Mouse (Mus musculus) intestine, embryonic 15.5 days (tissue): ENCODE measurements around the gene Lmnb2. TPM values are rescaled to one million over a fixed set of nuclear protein-coding genes. Genes with fewer than 3 reads are reported as not detected.

Experiments
- ATAC-seq: fragments of 200-750 bp; cut with Nextera tagmentation; 2 replicates; pipeline ENCODE4 v1.8.0; 2017; ENCODE audit warnings: moderate TSS enrichment, moderate library complexity
- H3K27ac ChIP-seq: fragments of 300-500 bp; sonication (generic); 2 replicates; pipeline ENCODE4 v1.5.1; 2015; ENCODE audit warnings: mild to moderate bottlenecking, inconsistent platforms
- H3K27me3 ChIP-seq: fragments of 300-500 bp; sonication (generic); replicated peaks from 2 replicates; pipeline ENCODE4 v1.6.1; 2015; ENCODE audit warnings: inconsistent platforms
- H3K36me3 ChIP-seq: fragments of 300-500 bp; sonication (generic); 2 replicates; pipeline ENCODE4 v1.6.1; 2015; ENCODE audit warnings: inconsistent platforms
- H3K4me1 ChIP-seq: fragments of 300-500 bp; sonication (generic); replicated peaks from 2 replicates; pipeline ENCODE4 v1.6.1; 2015; ENCODE audit warnings: inconsistent platforms
- H3K4me2 ChIP-seq: fragments of 300-500 bp; sonication (generic); replicated peaks from 2 replicates; pipeline ENCODE4 v1.6.1; 2015; ENCODE audit warnings: mild to moderate bottlenecking, inconsistent platforms
- H3K4me3 ChIP-seq: fragments of 300-500 bp; sonication (generic); replicated peaks from 2 replicates; pipeline ENCODE4 v1.5.1; 2015; ENCODE audit warnings: inconsistent platforms
- H3K9ac ChIP-seq: fragments of 300-500 bp; sonication (generic); 2 replicates; pipeline ENCODE4 v1.6.1; 2015; ENCODE audit warnings: inconsistent platforms
- H3K9me3 ChIP-seq: fragments of 300-500 bp; sonication (generic); 2 replicates; pipeline ENCODE4 v1.6.1; 2016; ENCODE audit warnings: inconsistent platforms
- WGBS: fragments of 180-500 bp; shearing (Covaris S2); methylation state at CpG from one replicate; pipeline ENCODE4 v1.1.7; 2015; 5-methylcytosine and 5-hydroxymethylcytosine counted together
- polyA plus RNA-seq: library from polyadenylated mRNA; unstranded; fragments of >200 nt; fragmentation: Nextera tagmentation; extraction: Ambion mirVana; gene quantifications from 2 replicates; pipeline ENCODE4 v1.2.1, GENCODE M21; 2015

The Lmnb2 gene
- 41.0 and 42.6 TPM in 2 replicates for polyA plus RNA-seq

GRCm38 (mm10) chr10:80917779-80918434 lies at the start of gene Lmnb2:
TSS of gene Lmnb2 (minus strand) at chr10:80918245.
- peak within 1 kb of the TSS; percentile 72 for H3K27ac ChIP-seq

GRCm38 (mm10) chr10:80967101-80967656 lies 49.1 kb upstream of the Lmnb2 start:
- Histone ChIP-seq H3K27me3 (no peaks in the 10 kb centered on the region), H3K4me3 (no peak overlapping the region), H3K4me1 (peaks cover 39% of the 10 kb centered on the region), H3K4me2 (no peak overlapping the region), H3K36me3 (no peaks in the 10 kb centered on the region), H3K9ac (no peak overlapping the region), H3K9me3 (no peaks in the 10 kb centered on the region), H3K27ac (no peak overlapping the region)
- ATAC-seq, result no peak
- WGBS, result 41% methylated on average over 3 of the region's 3 CpGs

More at GRCm38 (mm10) chr10:80917779-80918434, at the start of gene Lmnb2:
- H3K4me1 ChIP-seq, result peaks cover 36% of the 10 kb centered on the region
- no peaks in the 10 kb centered on the region for H3K36me3 ChIP-seq
- H3K27me3 ChIP-seq, result no peaks in the 10 kb centered on the region
- ATAC-seq, result peak; percentile 55
- WGBS, result under 1% methylated on average over 61 of the region's 61 CpGs
- peak within 1 kb of the TSS; percentile 67 for H3K4me3 ChIP-seq
- peak within 1 kb of the TSS; percentile 65 for H3K9ac ChIP-seq
- peak within 1 kb of the TSS; percentile 85 for H3K4me2 ChIP-seq
- H3K9me3 ChIP-seq, result no peaks in the 10 kb centered on the region

GRCm38 (mm10) chr10:80966296-80966695 lies 48.3 kb upstream of the Lmnb2 start:
- Histone ChIP-seq H3K27me3 (no peaks in the 10 kb centered on the region), H3K9ac (no peak overlapping the region), H3K4me3 (no peak overlapping the region), H3K27ac (no peak overlapping the region), H3K4me2 (no peak overlapping the region), H3K36me3 (no peaks in the 10 kb centered on the region), H3K9me3 (no peaks in the 10 kb centered on the region), H3K4me1 (peaks cover 39% of the 10 kb centered on the region)
- WGBS, result 37% methylated on average over 12 of the region's 12 CpGs
- ATAC-seq, result no peak

GRCm38 (mm10) chr10:80963031-80963975 lies 45.3 kb upstream of the Lmnb2 start:
- Histone ChIP-seq H3K9ac (no peak overlapping the region), H3K4me3 (no peak overlapping the region), H3K4me1 (peaks cover 50% of the 10 kb centered on the region), H3K27ac (peak overlapping the region; percentile 24), H3K36me3 (no peaks in the 10 kb centered on the region), H3K27me3 (no peaks in the 10 kb centered on the region), H3K9me3 (no peaks in the 10 kb centered on the region), H3K4me2 (no peak overlapping the region)
- 48% methylated on average over 12 of the region's 12 CpGs for WGBS
- no peak for ATAC-seq

- Histone ChIP-seq H3K4me3 (no peak overlapping the region), H3K9ac (no peak overlapping the region), H3K36me3 (no peaks in the 10 kb centered on the region), H3K4me1 (peaks cover 49% of the 10 kb centered on the region), H3K27ac (peak overlapping the region; percentile 91; the same call in 1 of the 2 replicates), H3K27me3 (no peaks in the 10 kb centered on the region), H3K4me2 (no peak overlapping the region), H3K9me3 (no peaks in the 10 kb centered on the region)
- ATAC-seq, result no peak
- 48% methylated on average over 5 of the region's 5 CpGs for WGBS
These were observed 44.5 kb upstream of the Lmnb2 start for GRCm38 (mm10) chr10:80962585-80962984.

GRCm38 (mm10) chr10:80962051-80962472 lies 44.0 kb upstream of the Lmnb2 start:
- Histone ChIP-seq H3K4me2 (no peak overlapping the region), H3K4me1 (peaks cover 44% of the 10 kb centered on the region), H3K27ac (peak overlapping the region; percentile 91), H3K36me3 (no peaks in the 10 kb centered on the region), H3K9ac (no peak overlapping the region), H3K9me3 (no peaks in the 10 kb centered on the region), H3K4me3 (no peak overlapping the region), H3K27me3 (no peaks in the 10 kb centered on the region)
- ATAC-seq, result peak; percentile 48; the same call in 1 of the 2 replicates
- 26% methylated on average over 10 of the region's 10 CpGs for whole genome bisulfite sequencing

- H3K9ac ChIP-seq, result no peak overlapping the region
These were observed 42.8 kb upstream of the Lmnb2 start for GRCm38 (mm10) chr10:80960551-80961508.

GRCm38 (mm10) chr10:80958979-80959637 lies 41.1 kb upstream of the Lmnb2 start:
- no peak overlapping the region for H3K27ac ChIP-seq
- 90% methylated on average over 5 of the region's 5 CpGs for WGBS
- no peaks in the 10 kb centered on the region for H3K9me3 ChIP-seq
- peaks cover 50% of the 10 kb centered on the region for H3K4me1 ChIP-seq
- no peak overlapping the region for H3K4me3 ChIP-seq
- H3K27me3 ChIP-seq, result no peaks in the 10 kb centered on the region
- H3K9ac ChIP-seq, result no peak overlapping the region
- ATAC-seq, result no peak
- H3K4me2 ChIP-seq, result no peak overlapping the region
- no peaks in the 10 kb centered on the region for H3K36me3 ChIP-seq

More at GRCm38 (mm10) chr10:80960551-80961508, 42.8 kb upstream of the Lmnb2 start:
- Histone ChIP-seq H3K27ac (peak overlapping the region; percentile 91), H3K9me3 (no peaks in the 10 kb centered on the region), H3K4me1 (peaks cover 38% of the 10 kb centered on the region), H3K27me3 (no peaks in the 10 kb centered on the region), H3K4me3 (no peak overlapping the region), H3K4me2 (peak overlapping the region; percentile 28; the same call in 1 of the 2 replicates), H3K36me3 (no peaks in the 10 kb centered on the region)
- peak; percentile 73 for ATAC-seq
- WGBS, result 11% methylated on average over 16 of the region's 16 CpGs

- Histone ChIP-seq H3K4me1 (peaks cover 37% of the 10 kb centered on the region), H3K27ac (no peak overlapping the region)
These were observed 39.7 kb upstream of the Lmnb2 start for GRCm38 (mm10) chr10:80957791-80958190.

GRCm38 (mm10) chr10:80956901-80957300 lies 38.9 kb upstream of the Lmnb2 start:
- Histone ChIP-seq H3K4me2 (no peak overlapping the region), H3K4me3 (no peak overlapping the region), H3K36me3 (no peaks in the 10 kb centered on the region), H3K27me3 (no peaks in the 10 kb centered on the region), H3K4me1 (peaks cover 30% of the 10 kb centered on the region), H3K27ac (no peak overlapping the region), H3K9ac (no peak overlapping the region), H3K9me3 (no peaks in the 10 kb centered on the region)
- ATAC-seq, result no peak
- WGBS, result 77% methylated on average over 6 of the region's 6 CpGs

More at GRCm38 (mm10) chr10:80957791-80958190, 39.7 kb upstream of the Lmnb2 start:
- ATAC-seq, result no peak
- Histone ChIP-seq H3K27me3 (no peaks in the 10 kb centered on the region), H3K36me3 (no peaks in the 10 kb centered on the region), H3K4me2 (no peak overlapping the region), H3K4me3 (no peak overlapping the region), H3K9me3 (no peaks in the 10 kb centered on the region), H3K9ac (no peak overlapping the region)
- WGBS, result 75% methylated on average over 4 of the region's 4 CpGs

- H3K27ac ChIP-seq, result no peak overlapping the region
- peaks cover 25% of the 10 kb centered on the region for H3K4me1 ChIP-seq
- H3K36me3 ChIP-seq, result no peaks in the 10 kb centered on the region
- H3K9ac ChIP-seq, result no peak overlapping the region
- no peak for ATAC-seq
- H3K4me2 ChIP-seq, result no peak overlapping the region
- no peaks in the 10 kb centered on the region for H3K27me3 ChIP-seq
- 89% methylated on average over 8 of the region's 8 CpGs for WGBS
- H3K9me3 ChIP-seq, result no peaks in the 10 kb centered on the region
- H3K4me3 ChIP-seq, result no peak overlapping the region
These were observed 38.3 kb upstream of the Lmnb2 start for GRCm38 (mm10) chr10:80956385-80956784.
